Mouse (Mus musculus) heart, adult 11 months (tissue): ENCODE measurements at regions not wholly inside any gene's neighbourhood (a gene's known extent, or its start where the extent isn't known, plus 50 kb on each side); places are given as distances from the start of the nearest gene placed in this dataset.
A peak's percentile ranks its signal among the peaks of the same experiment; 100 is the strongest.

Experiments
- DNase-seq: peaks from one replicate; pipeline ENCODE4 v3.0.0; 2022

GRCm38 (mm10) chr11:51911481-51911880, 54.0 kb upstream of the Jade2 start:
- no peak for DNase-seq

GRCm38 (mm10) chr11:51915656-51916032, 51.8 kb upstream of the Cdkn2aipnl start:
- DNase-seq, result no peak

GRCm38 (mm10) chr11:51916033-51916929, 51.2 kb upstream of the Cdkn2aipnl start:
- peak; percentile 100 for DNase-seq
